Mouse (Mus musculus) thymus, postnatal 0 days (tissue): ENCODE results near the gene 9130019O22Rik. TPM values are rescaled to one million over a fixed set of nuclear protein-coding genes. Genes with fewer than 3 reads are reported as not detected.
A peak's percentile ranks its signal among the peaks of the same experiment; 100 is the strongest.
"Not testable (repeated sequence)": the region's sequence is repeated elsewhere in the genome, so short reads cannot be mapped to it uniquely, and the experiment has no call there.

Experiments used
- DNase-seq: peaks from one replicate; pipeline ENCODE4 v3.0.0-alpha.2; 2015; ENCODE audit warnings: low spot score
- polyA plus RNA-seq: library from polyadenylated mRNA; unstranded; fragments of >200 nt; fragmentation: Nextera tagmentation; extraction: Ambion mirVana; gene quantifications from 2 replicates; pipeline ENCODE4 v1.2.1, GENCODE M21; 2015

9130019O22Rik gene
- polyA plus RNA-seq, 1 experiment from 2014 or later: 4.8 TPM

GRCm38 (mm10) chr7:127342332-127342731, 44.6 kb downstream of the 9130019O22Rik start:
- peak; percentile 77 for DNase-seq

- not testable (repeated sequence) for DNase-seq
These were observed 45.1 kb downstream of the 9130019O22Rik start for GRCm38 (mm10) chr7:127341861-127342260.

GRCm38 (mm10) chr7:127341356-127341755, 45.6 kb downstream of the 9130019O22Rik start:
- DNase-seq: no peak

- no peak for DNase-seq
These were observed 49.3 kb downstream of the 9130019O22Rik start for GRCm38 (mm10) chr7:127337636-127338035.

GRCm38 (mm10) chr7:127335604-127336003, 51.4 kb downstream of the 9130019O22Rik start:
- DNase-seq: no peak

GRCm38 (mm10) chr7:127333240-127333639, 53.7 kb downstream of the 9130019O22Rik start:
- DNase-seq: no peak

Other genes with a start within 250 kb of the 9130019O22Rik start
- 26.6 and 26.7 TPM in 2 replicates for gene Spn, start 249.3 kb downstream of the 9130019O22Rik start, polyA plus RNA-seq
- 59.5 and 62.0 TPM in 2 replicates for gene Cd2bp2, start 191.1 kb downstream of the 9130019O22Rik start, polyA plus RNA-seq
- gene Tbc1d10b, start 178.7 kb downstream of the 9130019O22Rik start, polyA plus RNA-seq: 20.5 and 27.4 TPM in 2 replicates
- gene Mylpf, start 178.3 kb downstream of the 9130019O22Rik start, polyA plus RNA-seq: 67.7 and 68.9 TPM in 2 replicates
- 25.4 and 29.7 TPM in 2 replicates for gene Zfp553, start 154.1 kb downstream of the 9130019O22Rik start, polyA plus RNA-seq
- 638 and 684 TPM in 2 replicates for gene Sept1, start 154.0 kb downstream of the 9130019O22Rik start, polyA plus RNA-seq
- 34.7 and 37.0 TPM in 2 replicates for gene Zfp771, start 142.9 kb downstream of the 9130019O22Rik start, polyA plus RNA-seq
- gene Dctpp1, start 126.5 kb downstream of the 9130019O22Rik start, polyA plus RNA-seq: 181 and 213 TPM in 2 replicates
- gene Sephs2, start 113.1 kb downstream of the 9130019O22Rik start, polyA plus RNA-seq: 146 and 151 TPM in 2 replicates
- 81.6 and 96.5 TPM in 2 replicates for gene Itgal, start 90.9 kb downstream of the 9130019O22Rik start, polyA plus RNA-seq
- 2.5 TPM in 2 replicates for gene Zfp768, start 41.6 kb downstream of the 9130019O22Rik start, polyA plus RNA-seq
- 7.3 and 8.0 TPM in 2 replicates for gene Zfp747, start 11.1 kb downstream of the 9130019O22Rik start, polyA plus RNA-seq
- 4.4 and 4.9 TPM in 2 replicates for gene E430018J23Rik, start 6.5 kb upstream of the 9130019O22Rik start, polyA plus RNA-seq
- gene Zfp764, start 19.7 kb upstream of the 9130019O22Rik start, polyA plus RNA-seq: 6.8 and 7.0 TPM in 2 replicates
- 26.2 and 28.0 TPM in 2 replicates for gene Zfp688, start 34.9 kb upstream of the 9130019O22Rik start, polyA plus RNA-seq
- 4.3 and 4.7 TPM in 2 replicates for gene Zfp689, start 62.0 kb upstream of the 9130019O22Rik start, polyA plus RNA-seq
- gene Prr14, start 72.4 kb upstream of the 9130019O22Rik start, polyA plus RNA-seq: 51.0 and 54.6 TPM in 2 replicates
- gene Fbrs, start 92.0 kb upstream of the 9130019O22Rik start, polyA plus RNA-seq: 14.6 and 20.0 TPM in 2 replicates
- 22.2 and 29.8 TPM in 2 replicates for gene Srcap, start 124.8 kb upstream of the 9130019O22Rik start, polyA plus RNA-seq
- gene Gm42715, start 132.4 kb upstream of the 9130019O22Rik start, polyA plus RNA-seq: 10.9 and 15.9 TPM in 2 replicates
- gene Tmem265, start 174.2 kb upstream of the 9130019O22Rik start, polyA plus RNA-seq: 10.8 and 16.1 TPM in 2 replicates
- gene Phkg2, start 186.2 kb upstream of the 9130019O22Rik start, polyA plus RNA-seq: 55.2 and 62.1 TPM in 2 replicates
- 2.8 and 3.5 TPM in 2 replicates for gene Ccdc189, start 201.4 kb upstream of the 9130019O22Rik start, polyA plus RNA-seq
- gene Rnf40, start 201.6 kb upstream of the 9130019O22Rik start, polyA plus RNA-seq: 42.5 and 44.3 TPM in 2 replicates
- 6.6 and 7.0 TPM in 2 replicates for gene Zfp629, start 228.6 kb upstream of the 9130019O22Rik start, polyA plus RNA-seq